Mouse (Mus musculus) adrenal gland, adult 18-20 months (tissue): ENCODE measurements around the gene Tmem104. TPM values are rescaled to one million over a fixed set of nuclear protein-coding genes. Genes with fewer than 3 reads are reported as not detected.

Experiments
- DNase-seq, 2 experiments: peaks; one replicate each; pipeline ENCODE4 v3.0.0; 2021 to 2022; ENCODE audit warnings: low spot score in 2 of 2
- total RNA-seq, 2 experiments: library from RNA; stranded (reverse); gene quantifications; 1 replicate in 1 of 2; 2 replicates in 1 of 2; pipeline ENCODE4 v1.2.3; 2021

Tmem104 gene
- total RNA-seq, 2 experiments from 2014 or later = 20.3 to 20.7 TPM

DNA sequence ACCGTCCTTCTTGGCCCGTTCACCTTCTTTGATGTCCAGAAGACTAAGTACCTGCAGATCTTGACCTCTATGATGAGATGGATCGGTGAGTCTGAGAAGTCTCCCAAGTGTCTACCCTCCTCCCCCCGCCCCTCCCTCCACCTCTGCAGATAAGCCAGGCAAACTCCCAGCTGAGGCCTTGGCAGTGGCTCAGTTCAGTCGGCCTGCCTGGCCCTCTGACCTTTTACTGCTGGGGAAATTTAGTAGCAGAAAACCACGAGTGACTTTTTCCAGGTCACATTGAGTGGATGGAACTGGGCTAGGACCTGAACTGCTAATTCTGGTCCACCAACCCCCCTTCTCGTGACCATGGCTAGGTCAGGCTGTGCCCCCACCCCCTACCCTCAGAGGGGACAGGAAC is 41.1 kb downstream of the Tmem104 start:
- no peak for DNase-seq

DNA sequence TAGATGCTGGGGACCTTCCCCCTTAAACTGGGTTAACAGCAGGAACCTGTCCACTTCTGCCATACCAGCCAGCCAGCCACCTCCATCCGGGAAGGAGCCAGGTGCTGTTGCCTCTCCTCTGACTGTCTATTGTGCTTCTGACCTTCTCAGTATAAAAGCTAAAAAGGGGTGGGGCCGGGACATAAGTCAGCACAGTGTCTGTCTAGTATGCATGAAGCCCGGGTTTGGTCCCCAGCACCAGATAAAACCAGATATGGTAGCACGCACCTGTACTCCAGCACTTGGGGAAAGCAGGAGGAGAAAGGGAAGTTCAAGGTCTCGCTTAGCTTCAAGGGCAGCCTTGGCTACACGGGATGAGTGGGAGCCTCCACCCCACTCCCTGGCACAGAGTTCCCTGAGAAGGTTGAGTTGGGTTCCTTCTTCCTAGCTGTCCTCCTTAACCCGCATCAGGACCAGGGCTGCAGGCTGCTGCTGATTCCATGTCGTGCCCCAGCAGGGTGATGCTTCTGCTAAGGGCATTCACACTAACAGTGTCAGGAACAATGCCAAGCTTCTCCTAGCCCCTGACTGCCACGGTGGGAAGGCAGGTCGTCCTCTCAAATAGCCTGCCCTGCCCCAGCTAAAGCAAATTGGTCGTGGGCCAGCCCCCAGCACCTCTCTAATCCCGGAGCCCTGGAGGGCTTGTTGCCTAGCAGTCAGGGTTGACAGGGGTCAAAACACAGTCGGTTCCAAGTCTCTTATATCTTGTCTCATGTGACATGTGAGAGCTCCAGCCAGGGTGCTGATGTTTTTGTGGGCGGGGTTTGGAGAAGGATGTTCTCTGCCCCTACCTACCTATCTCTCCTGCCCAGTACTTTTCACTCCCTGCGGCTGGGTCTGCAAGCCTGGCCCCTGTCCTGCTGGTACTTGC is 42.0 kb downstream of the Tmem104 start:
- no peak for DNase-seq

DNA sequence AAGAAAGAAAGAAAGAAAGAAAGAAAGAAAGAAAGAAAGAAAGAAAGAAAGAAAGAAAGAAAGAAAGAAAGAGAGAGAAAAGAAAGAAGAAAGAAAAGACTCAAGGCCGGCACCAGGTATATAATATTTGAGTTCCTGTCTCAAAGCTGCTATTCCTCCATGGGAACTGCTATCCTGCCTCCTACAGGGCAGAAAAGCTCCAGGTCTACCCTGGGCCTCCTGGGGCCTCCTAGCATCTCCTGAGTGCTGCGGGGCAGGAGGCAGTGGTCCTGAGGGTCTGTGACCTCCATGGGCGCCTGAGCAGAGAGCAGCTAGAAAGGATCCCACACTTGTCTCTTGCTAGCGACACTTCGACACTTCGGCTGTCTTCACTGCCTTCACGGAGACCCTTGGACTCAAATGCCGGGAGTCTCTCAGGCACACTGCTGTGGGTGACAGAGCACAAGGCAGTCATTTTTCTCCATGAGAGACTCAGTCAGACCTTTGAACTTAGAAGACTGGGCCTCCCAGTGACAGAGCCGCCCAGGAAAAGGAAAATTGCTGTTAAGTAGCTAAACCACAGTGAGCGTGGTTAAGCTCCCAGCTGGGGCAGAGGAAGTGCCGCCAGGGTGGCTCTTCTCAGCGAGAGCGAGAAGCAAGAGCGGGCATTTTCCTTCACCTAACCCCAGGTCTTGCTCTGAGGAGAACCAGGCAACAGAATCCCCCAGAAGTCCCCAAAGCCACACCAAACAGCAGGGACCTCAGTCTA is 44.1 kb downstream of the Tmem104 start:
- DNase-seq = no peak

DNA sequence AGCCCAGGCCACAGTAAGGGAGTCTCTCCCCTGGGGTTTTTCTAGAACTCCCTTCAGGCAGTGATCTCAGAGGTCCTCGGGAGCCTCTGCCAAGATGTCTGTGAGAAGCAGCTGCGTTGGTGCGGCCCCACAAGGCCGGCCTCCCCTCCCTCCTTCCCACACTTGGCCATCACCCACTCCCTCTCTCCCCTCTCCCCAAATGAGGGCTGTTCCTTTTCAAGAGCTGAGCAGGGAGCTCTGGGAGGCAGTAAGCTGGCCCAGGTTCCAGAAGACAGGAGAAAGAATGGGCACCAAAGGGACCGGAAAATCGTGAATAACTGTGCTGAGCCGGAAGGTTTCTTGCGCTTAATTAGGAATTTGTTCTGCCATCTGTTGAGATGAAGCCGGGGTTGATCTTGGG is 44.6 kb downstream of the Tmem104 start:
- no peak for DNase-seq

DNA sequence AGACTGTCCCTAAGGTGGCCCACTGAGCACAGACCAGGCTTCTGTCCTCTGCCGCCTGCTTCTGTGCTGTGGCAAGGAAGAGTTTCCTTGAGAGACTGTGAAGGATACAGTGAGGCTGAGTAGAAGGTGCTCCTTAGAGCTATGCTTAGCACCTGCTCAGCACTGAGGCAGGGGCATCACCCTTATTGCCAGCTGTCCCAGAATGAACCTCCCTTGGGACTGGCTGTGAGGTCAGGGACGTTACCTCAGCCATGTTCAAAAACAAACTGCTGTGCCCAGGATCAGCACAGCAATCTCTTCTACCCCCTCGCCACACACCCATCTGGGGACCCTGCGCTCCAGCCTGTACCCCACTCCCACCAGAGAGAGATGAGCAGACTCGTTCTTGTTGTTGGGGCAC is 45.6 kb downstream of the Tmem104 start:
- DNase-seq = no peak

DNA sequence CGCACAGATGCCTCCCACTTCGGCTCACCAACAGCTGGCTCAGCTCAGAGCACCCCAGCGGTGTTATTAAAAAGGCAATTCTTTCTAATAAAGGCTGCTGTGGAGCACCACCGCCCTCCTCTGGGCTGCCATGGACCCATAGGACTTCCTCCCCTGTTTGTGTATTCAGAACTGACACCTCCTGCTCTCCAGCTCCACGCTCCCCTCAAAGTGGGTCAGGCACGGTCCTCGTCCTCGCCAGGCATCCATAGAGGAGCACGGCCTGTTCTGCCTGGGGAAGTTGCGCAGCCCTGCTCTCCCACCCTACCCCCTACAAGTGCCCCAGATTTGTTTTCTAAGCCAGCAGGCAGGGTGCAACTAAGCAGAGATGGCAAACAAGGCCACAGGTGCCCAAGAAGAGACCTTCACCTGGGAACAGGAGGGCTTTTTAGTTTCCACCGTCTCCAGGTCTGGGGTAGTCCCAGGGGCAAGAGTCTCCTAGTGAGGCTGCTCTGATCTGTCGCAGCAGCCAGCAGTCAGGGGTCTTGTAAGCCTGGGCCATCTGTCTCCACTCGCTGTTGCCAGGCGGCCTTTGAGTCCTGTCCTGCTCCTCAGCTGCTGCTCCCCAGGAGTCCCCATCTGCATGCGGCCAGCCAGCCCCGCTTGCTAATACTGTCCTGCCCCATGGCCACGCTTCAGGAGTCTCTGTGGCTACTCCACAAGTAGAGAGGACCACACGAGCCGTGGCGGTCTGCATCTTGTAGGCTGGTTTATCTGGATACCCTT is 46.4 kb downstream of the Tmem104 start:
- no peak for DNase-seq

DNA sequence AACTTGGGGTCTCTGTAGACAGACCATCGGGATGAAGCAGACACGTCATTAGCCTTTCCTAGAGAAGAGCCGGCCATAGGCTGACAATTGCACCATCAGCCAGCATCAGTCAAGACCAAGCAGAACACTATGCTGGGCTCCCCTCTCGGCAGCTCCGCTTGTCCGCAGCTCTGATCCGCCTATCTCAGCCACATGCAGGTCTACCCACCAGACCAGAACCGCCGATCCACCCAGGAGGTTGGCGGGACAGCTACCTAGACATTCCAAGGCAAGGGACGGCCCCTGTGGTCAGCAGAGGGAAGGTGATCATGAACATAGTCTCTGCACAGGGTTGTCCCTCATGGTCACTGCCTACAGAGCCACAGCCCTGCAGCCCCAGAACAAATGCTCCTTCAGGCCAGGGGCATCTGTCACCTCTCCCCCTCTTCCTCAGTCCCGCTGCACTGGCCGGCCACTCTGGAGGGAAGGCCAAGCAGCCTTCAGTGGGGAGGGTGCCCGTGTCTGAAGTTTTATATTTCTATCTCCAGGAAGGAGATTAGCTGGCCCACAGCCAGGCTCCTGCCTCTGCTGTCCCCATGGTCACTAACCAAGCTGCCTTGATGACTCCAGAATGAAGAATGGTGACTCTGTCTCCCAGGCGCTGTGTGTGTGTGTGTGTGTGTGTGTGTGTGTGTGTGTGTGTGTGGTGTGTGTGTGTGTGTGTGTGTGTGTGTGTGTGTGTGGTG is 47.2 kb downstream of the Tmem104 start:
- peak; percentile 39 to 44 for DNase-seq

DNA sequence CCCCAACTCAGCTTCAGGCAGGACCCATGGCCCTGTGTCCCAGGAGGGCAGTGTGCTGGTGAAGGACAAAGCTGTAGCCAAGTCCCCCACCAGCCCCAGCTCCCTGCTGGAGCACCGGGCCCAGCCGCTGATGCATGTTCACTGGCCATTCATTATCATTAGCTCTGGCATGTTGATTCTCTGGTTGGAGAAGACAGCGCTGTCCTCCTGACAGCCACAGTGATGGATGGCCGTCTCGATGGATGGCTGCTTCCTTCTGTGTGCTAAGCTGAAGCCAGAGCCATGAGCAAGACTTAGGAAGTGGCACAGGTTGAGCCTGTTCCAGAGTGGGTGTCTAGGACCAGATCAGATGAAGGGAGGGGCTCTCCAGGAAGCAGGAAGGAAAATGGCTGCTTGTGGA is 49.3 kb downstream of the Tmem104 start:
- DNase-seq = no peak

DNA sequence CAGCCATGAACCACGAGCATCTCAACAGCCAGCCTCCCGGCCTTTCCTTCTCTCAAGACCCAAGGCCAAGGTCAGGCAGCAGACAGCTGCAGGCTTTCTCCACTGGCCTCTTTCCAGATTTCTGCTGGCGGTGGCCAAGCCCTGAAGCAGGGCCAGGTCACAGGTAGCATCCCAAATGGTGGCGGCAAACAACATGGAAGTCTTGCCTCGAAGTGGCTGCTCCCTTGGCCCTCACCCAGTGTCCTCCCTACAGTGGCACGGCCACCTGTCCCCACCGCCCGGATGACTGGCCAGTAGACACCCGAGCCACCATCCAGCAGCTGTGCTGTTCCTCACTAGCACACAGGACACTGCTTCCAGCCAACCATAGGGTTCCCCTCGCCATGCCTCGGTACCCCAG is 54.1 kb downstream of the Tmem104 start:
- no peak for DNase-seq

DNA sequence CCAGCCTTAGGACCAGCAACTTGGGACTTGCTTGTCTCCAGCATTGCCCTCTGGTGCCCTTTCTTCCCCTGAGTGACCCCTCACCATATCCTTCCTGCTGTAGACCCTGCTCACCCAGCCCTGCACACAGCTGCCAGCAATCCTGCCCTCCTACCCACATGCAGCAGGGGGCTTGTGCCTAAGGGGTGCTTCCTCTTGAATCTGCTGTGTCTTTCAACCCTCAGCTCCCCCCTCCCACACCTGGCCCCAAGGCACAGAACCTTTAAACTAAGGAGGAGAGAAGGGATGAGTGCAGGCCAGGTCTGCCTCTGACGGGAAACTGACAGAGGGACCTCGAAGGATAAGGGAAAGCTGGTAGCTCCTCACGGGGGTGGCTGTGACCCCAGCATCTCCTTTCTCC is 55.5 kb downstream of the Tmem104 start:
- no peak for DNase-seq

DNA sequence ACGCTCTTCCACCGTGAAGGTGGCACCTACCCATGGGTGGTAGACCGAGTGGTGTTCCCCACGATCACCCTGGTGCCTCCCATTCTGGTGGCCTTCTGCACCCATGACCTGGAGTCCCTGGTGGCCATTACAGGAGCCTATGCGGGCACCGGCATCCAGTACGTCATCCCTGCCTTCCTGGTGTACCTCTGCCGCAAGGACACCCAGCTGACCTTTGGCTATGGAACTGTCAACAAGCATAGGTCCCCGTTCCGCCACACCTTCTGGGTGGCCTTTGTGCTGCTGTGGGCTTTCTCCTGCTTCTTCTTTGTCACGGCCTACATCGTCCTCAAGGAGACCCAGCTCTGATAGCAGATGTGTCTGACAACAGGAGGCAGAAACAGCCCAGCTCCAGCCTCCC is 56.5 kb downstream of the Tmem104 start:
- DNase-seq = no peak

DNA sequence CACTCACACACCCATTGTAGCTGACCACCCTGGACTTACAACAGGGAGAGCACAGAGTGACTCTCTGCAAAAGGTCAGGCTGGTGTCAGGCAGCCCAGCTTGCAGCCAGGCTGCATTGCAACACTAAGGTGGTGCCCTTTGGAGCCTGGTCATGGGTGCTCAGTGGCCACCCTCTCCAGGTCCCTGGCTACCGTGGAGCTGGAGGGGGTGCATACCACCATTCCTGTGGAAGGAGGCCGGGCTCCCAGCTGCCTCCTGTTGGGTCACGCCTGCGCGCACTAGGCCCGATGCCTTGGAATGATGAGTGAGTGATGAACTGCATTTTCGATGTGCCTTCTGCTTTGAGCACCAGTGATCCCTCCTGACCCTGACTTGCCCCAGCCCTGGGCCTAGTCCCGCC is 57.6 kb downstream of the Tmem104 start:
- DNase-seq = no peak

DNA sequence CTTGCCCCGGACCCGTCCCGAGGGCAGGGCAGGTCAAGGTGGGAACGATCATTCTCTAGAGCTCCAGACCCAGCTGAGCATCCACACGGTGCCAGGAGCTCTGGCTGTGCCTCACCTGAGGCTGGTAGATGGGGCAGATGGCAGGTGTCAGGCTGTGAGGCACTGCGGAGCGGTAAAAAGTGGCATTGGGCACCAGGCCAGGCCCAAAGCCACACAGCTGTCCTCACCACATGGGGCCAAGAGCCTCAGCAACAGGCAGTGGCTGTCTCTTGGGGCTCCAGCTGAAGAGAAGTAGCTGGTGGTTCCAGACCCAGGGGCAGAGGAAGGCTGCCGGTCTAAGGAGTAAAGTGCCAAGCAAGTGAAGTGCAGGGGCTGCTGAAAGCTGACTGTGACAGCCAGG is 59.1 kb downstream of the Tmem104 start:
- DNase-seq = no peak

DNA sequence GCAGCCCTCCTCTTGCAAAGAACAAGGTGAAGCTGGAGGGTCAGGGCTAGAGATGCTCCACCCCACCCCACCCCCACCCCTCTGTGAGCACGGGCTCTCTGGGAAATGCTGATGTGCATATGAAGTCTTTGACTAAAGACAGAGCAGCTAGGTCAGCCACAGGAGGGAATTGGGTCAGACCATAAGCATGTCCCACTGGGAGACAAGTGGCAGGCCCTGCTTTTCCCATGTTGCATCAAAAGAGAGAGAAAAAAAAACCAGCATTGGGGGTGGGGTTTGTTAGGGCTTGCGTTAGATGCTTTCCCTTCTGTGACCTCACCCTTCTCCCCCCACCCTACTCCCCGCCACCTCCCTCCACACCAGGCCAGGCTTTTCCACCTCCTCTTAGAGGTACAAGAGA is 60.0 kb downstream of the Tmem104 start:
- DNase-seq = no peak

DNA sequence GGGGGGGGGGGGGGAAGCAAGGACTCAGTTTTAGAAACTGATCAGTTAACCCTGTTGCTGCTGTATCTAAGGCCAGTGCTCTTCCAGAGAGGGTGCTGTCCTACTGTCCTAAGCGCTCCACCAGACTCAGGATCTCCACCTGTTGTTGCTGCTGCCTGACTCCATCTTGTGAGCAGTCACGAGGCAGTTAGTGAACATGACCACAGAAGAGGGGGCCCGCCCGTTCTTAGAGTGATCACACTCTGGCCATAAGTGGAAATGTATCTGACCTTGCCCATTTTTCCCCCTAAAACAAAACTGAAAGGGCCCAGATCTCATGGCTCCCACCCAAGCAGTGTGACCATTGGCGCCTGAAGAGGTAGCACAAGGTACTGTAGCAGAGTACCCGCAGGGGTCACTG is 60.7 kb downstream of the Tmem104 start:
- no peak for DNase-seq

DNA sequence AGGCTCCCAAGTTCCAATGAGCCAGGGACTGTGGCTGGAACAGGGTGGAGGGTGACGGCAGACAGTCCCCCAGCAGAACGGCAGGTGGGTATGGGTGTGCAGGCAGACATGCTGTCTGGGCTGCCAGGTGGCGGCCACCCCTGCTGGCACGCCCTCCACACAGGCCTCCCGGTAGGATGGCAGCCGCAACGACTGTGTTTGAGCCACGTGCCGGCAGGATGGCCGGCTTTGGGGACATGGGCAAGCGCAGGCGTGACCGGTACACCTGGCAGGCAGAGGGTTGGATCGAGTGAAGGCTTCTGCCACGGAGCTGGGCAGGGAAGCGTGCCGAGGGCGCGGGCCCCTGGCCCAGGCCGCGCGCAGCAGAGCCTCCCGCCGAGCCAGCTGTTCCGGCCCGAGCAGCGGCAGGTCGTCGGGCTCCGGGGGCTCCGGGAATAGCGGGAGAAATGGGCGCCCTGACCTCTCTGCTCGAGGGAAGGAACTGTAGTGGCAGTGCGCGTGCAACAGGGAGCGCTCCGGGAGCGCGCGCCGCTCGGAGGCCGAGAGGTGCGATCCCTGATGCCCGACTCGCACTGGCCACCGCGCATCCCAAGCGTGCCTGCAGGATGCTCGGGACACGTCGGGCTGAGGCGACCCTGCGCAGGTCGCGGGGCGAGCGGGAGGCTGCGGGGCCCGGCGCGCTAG is 62.6 kb downstream of the Tmem104 start:
- no peak for DNase-seq

DNA sequence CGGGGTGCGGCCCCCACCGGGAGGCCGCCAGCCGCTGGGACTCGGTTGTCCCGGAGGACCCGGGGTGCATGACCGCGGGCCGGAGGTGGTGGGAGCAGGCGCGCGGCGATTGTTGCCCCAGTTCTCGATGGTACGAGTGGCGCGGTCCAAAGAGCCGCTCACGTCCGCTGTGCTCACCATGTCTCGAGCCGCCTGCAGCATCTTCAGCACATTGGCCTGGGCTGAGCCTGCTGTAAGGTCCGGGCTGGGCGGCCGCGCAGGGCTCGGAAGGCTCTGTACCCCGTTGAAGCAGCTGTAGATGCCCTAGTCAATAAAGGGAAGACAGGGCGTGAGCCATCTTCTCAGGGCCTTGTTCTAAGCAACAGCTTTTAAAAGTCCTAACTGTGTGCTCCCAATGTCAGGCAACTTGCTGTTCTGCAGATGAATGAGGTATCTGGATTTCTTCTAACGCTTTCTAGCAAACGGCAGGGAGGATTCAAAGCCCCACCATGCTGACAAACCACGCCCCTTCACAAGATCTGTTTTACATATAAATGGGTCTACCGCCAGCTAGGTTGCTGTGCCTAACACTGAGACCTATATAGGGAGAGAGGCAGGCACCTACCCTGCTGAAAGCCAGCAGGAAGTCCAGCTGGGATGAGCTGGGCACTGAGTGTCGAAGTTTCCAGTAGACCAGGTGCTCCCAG is 63.3 kb downstream of the Tmem104 start:
- no peak for DNase-seq

DNA sequence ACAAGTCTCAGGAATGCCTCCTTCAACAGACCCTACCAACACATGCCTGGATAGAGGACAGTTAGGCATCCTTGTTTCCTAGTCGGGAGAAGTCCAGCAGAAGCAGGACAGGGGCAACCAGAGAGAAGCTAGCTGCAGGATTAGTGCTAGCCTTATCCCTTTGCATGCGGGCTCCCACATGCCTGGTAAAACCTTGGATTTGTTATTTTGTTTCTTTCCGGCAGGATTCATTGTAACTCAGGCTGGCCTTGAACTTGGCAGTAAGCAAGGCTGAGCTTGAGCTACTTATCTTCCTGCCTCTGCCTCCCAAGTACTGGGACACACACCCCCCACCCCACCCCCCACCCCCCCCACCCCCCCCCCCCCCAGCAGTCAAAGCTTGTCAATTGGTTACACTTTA is 64.0 kb downstream of the Tmem104 start:
- DNase-seq = no peak

DNA sequence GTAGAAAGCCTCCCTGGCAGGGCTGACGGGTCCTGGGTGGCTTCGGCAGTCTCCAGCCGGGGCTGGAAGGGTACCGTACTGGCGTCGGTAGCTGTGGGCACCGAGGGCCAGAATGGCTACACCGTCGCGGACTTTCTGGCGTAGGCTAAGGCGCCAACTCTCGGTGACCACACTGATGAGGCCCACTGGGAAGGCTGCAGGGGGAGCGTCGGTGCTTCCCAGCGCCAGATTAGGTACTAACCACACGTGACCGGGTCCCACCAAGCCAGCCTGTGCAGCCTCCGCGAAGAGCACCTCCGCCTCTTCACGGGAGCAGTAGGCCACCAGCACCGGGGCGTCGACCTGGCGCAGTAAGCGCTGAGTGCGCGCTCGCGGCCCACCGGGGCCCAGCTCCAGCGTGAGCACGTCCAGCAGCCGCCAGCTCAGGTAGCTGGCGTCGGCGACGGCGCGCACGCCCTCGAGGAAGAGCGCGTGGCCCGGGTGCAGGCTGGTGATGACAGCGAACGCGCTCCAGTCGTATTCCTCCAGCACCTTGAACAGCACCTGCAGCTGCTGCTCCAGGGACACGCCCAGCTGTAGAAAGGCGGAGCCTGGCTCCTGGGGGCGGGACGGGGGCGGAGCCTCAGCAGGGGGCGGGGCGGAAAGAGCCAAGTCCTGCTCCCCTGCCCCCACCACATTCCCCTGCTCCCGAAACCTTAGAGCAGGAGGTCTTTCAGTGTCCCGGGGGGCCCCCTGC is 70.7 kb downstream of the Tmem104 start:
- DNase-seq = no peak
